Mouse (Mus musculus) midbrain, embryonic 13.5 days (tissue): ENCODE results near the gene Dnah2. TPM values are rescaled to one million over a fixed set of nuclear protein-coding genes. Genes with fewer than 3 reads are reported as not detected.

ENCODE experiments used
- microRNA-seq: library from miRNA; unstranded; fragments of <30 nt; microRNA quantifications from one replicate; pipeline ENCODE4, GENCODE M21; 2016
- polyA plus RNA-seq: library from polyadenylated mRNA; unstranded; fragments of >200 nt; fragmentation: Nextera tagmentation; extraction: Ambion mirVana; gene quantifications from 2 replicates; pipeline ENCODE4 v1.2.1, GENCODE M21; 2015

Gene Dnah2
- polyA plus RNA-seq, 1 experiment from 2014 or later, result 2.7 TPM

Small RNAs within 50 kb of the gene (microRNA-seq; reads per million reads assigned to microRNA genes)
- gene Gm27493, result not detected

Other genes with a start within 250 kb of the Dnah2 start
- gene Cntrob, start 225.3 kb downstream of the Dnah2 start, polyA plus RNA-seq, result 29.8 and 30.8 TPM in 2 replicates
- gene Trappc1, start 225.1 kb downstream of the Dnah2 start, polyA plus RNA-seq, result 221 and 223 TPM in 2 replicates
- gene Kcnab3, start 222.9 kb downstream of the Dnah2 start, polyA plus RNA-seq, result 3.9 and 4.9 TPM in 2 replicates
- 146 and 155 TPM in 2 replicates for gene Rnf227, start 208.6 kb downstream of the Dnah2 start, polyA plus RNA-seq
- 83.5 and 91.9 TPM in 2 replicates for gene Chd3, start 179.7 kb downstream of the Dnah2 start, polyA plus RNA-seq
- gene Naa38, start 153.6 kb downstream of the Dnah2 start, polyA plus RNA-seq, result 92.2 and 105 TPM in 2 replicates
- 41.8 and 47.7 TPM in 2 replicates for gene Cyb5d1, start 153.5 kb downstream of the Dnah2 start, polyA plus RNA-seq
- gene Tmem88, start 150.9 kb downstream of the Dnah2 start, polyA plus RNA-seq, result 4.9 and 7.0 TPM in 2 replicates
- gene Kdm6b, start 135.4 kb downstream of the Dnah2 start, polyA plus RNA-seq, result 54.9 and 59.2 TPM in 2 replicates
- gene Efnb3, start 11.1 kb upstream of the Dnah2 start, polyA plus RNA-seq, result 95.0 and 130 TPM in 2 replicates
- gene Wrap53, start 31.1 kb upstream of the Dnah2 start, polyA plus RNA-seq, result 24.5 and 26.9 TPM in 2 replicates
- gene Trp53, start 31.2 kb upstream of the Dnah2 start, polyA plus RNA-seq, result 84.2 and 93.4 TPM in 2 replicates
- gene Atp1b2, start 56.8 kb upstream of the Dnah2 start, polyA plus RNA-seq, result 23.2 and 24.3 TPM in 2 replicates
- not detected in 2 replicates for gene Shbg, start 68.8 kb upstream of the Dnah2 start, polyA plus RNA-seq
- 25.1 and 28.5 TPM in 2 replicates for gene Sat2, start 72.9 kb upstream of the Dnah2 start, polyA plus RNA-seq
- 40.5 and 52.4 TPM in 2 replicates for gene Fxr2, start 83.9 kb upstream of the Dnah2 start, polyA plus RNA-seq
- 0.31 TPM in 1 of 2 replicates, not detected in the other for gene Sox15, start 106.2 kb upstream of the Dnah2 start, polyA plus RNA-seq
- 103 and 104 TPM in 2 replicates for gene Mpdu1, start 113.5 kb upstream of the Dnah2 start, polyA plus RNA-seq
- gene Cd68, start 117.0 kb upstream of the Dnah2 start, polyA plus RNA-seq, result 6.1 and 7.3 TPM in 2 replicates
- 581 and 595 TPM in 2 replicates for gene Eif4a1, start 123.3 kb upstream of the Dnah2 start, polyA plus RNA-seq
- 101 and 103 TPM in 2 replicates for gene Senp3, start 133.0 kb upstream of the Dnah2 start, polyA plus RNA-seq
- gene Tnfsf13, start 136.7 kb upstream of the Dnah2 start, polyA plus RNA-seq, result 0.36 TPM in 1 of 2 replicates, not detected in the other
- 0.98 and 1.2 TPM in 2 replicates for gene Tnfsf12, start 146.7 kb upstream of the Dnah2 start, polyA plus RNA-seq
- 0.64 and 1.2 TPM in 2 replicates for gene Tnfsfm13, start 147.0 kb upstream of the Dnah2 start, polyA plus RNA-seq
- gene Polr2a, start 209.5 kb upstream of the Dnah2 start, polyA plus RNA-seq, result 22.7 and 24.9 TPM in 2 replicates
- 0.31 TPM in 1 of 2 replicates, not detected in the other for gene Slc35g3, start 212.9 kb upstream of the Dnah2 start, polyA plus RNA-seq
- gene Zbtb4, start 216.8 kb upstream of the Dnah2 start, polyA plus RNA-seq, result 2.9 and 3.2 TPM in 2 replicates
- gene Chrnb1, start 246.8 kb upstream of the Dnah2 start, polyA plus RNA-seq, result 0.83 and 0.85 TPM in 2 replicates